Comparison of ENCODE assay signal across 17 mouse cellular contexts in the genomic region with DNA sequence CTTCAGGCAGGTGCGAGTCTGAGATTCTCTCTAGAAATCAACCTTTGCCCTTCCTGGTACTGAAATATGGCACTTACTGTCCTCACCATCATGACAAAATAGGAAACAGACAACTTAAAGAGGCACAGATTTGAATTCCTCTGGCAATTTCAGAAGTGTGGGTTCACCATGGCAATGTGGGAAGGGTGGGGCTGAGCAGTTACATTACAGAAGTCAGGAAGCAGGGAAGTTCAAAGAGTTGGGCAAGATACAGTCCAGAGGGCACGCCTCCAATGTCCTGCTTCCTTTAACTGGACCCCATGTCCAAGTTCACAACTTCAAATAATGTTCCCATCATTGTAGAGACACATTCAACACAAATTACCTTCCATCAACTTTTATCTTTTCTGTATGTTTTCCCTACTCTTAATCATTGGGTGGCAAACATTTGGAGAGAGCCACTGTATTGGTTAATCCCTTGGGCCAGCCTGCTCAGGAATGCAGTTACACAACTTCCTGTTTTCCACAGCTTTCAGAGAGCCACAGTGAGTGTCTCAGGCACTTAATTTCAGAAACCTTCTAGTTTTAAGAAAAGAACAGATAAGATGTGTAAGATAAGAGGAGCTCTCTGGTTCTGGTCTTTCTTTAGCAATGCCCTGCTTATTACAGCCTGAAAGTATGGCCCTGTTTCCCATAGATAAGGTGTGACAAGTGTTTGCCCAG. TPM values are rescaled to one million over a fixed set of nuclear protein-coding genes. Genes with fewer than 3 reads are reported as not detected.
DNase-seq lines count a peak whose midpoint lies in the region; ATAC-seq and TF ChIP-seq lines count a peak whose summit lies in the region.
"Had no signal": no experiment of that assay in that cellular context is flagged by ENCODE, and none has a peak within 500 bp of the region (broad histone marks: within the 10 kb centered on the region; RNA-seq: fewer than 3 reads in every experiment).

No protein-coding gene starts in this region.

- H3K27me3 ChIP-seq in lung, embryonic 16.5 days (ENCODE audit: control insufficient read depth, insufficient read depth, low read depth, low read length), result no peaks in the 10 kb centered on the region
- H3K27me3 ChIP-seq in lung, postnatal 0 days (replicated peaks; ENCODE audit: insufficient read depth, low read length), result no peaks in the 10 kb centered on the region
- H3K27me3 ChIP-seq in hindbrain, embryonic 11.5 days (ENCODE audit: control insufficient read depth, insufficient read depth, low read length), result no peaks in the 10 kb centered on the region
- H3K27me3 ChIP-seq: embryonic facial prominence, embryonic 15.5 days; liver, embryonic 13.5 days had no signal

- no peaks in the 10 kb centered on the region for H3K9me3 ChIP-seq in lung, embryonic 16.5 days (ENCODE audit: control insufficient read depth, low read length)
- no peaks in the 10 kb centered on the region for H3K9me3 ChIP-seq in lung, postnatal 0 days (ENCODE audit: low read length)
- H3K9me3 ChIP-seq in hindbrain, embryonic 11.5 days (ENCODE audit: control insufficient read depth, low read length), result no peaks in the 10 kb centered on the region
- H3K9me3 ChIP-seq: embryonic facial prominence, embryonic 15.5 days; hindbrain, embryonic 10.5 days; liver, embryonic 13.5 days had no signal

- H3K27ac ChIP-seq in lung, embryonic 16.5 days (ENCODE audit: low read length), result peak overlapping the region; percentile 9; the same call in 1 of the 2 replicates
- peak overlapping the region; percentile 33 for H3K27ac ChIP-seq in lung, postnatal 0 days (ENCODE audit: low read length)
- no peak overlapping the region for H3K27ac ChIP-seq in hindbrain, embryonic 11.5 days (ENCODE audit: low read depth, low read length)
- H3K27ac ChIP-seq: embryonic facial prominence, embryonic 15.5 days; hindbrain, embryonic 10.5 days; liver, embryonic 13.5 days had no signal

- TF ChIP-seq EP300 in lung, postnatal 0 days (IDR thresholded peaks at IDR 0.05), result no peak; the same call in 1 of the 2 replicates

- intact Hi-C loops in left cerebral cortex, postnatal 4 days (cut with DNase I), result no loop called here

- H3K4me1 ChIP-seq in lung, embryonic 16.5 days (replicated peaks; ENCODE audit: control insufficient read depth, insufficient read depth, low read length), result peaks cover 8% of the 10 kb centered on the region
- peaks cover 7% of the 10 kb centered on the region; the same call in 1 of the 2 replicates for H3K4me1 ChIP-seq in lung, postnatal 0 days (ENCODE audit: insufficient read depth, low read depth, low read length)
- H3K4me1 ChIP-seq in hindbrain, embryonic 11.5 days (replicated peaks; ENCODE audit: control insufficient read depth, insufficient read depth, low read length), result no peaks in the 10 kb centered on the region
- H3K4me1 ChIP-seq: embryonic facial prominence, embryonic 15.5 days; hindbrain, embryonic 10.5 days; liver, embryonic 13.5 days had no signal

- WGBS in lung, embryonic 16.5 days, result 57% methylated on average over 2 of the region's 2 CpGs
- WGBS in lung, postnatal 0 days, result 49% methylated on average over 2 of the region's 2 CpGs
- 88% methylated on average over 2 of the region's 2 CpGs for WGBS in hindbrain, embryonic 11.5 days

- ATAC-seq in lung, embryonic 16.5 days (ENCODE audit: low read depth), result peak; percentile 65; the same call in 1 of the 2 replicates
- peak; percentile 83 for ATAC-seq in lung, postnatal 0 days
- ATAC-seq in hindbrain, embryonic 11.5 days (ENCODE audit: low FRiP score), result no peak
- ATAC-seq: inflammation-experienced regulatory T-cells, adult 6 months; midbrain, embryonic 16.5 days had no signal

- DNase-seq in lung, postnatal 10 days, result no peak
- DNase-seq in adipocyte (ENCODE audit: low spot score), result peak; percentile 57
- peak; percentile 60 for DNase-seq in lung, postnatal 0 days (ENCODE audit: low spot score)
- DNase-seq in layer of hippocampus, adult 11-12 months (ENCODE audit: low spot score), result no peak
- DNase-seq in left cerebral cortex, postnatal 4 days, result no peak
- DNase-seq in hindbrain, embryonic 11.5 days (ENCODE audit: low spot score), result no peak
- DNase-seq: adrenal gland, postnatal 36 days; cerebellum, adult 9-10 months; embryo, embryonic 11 days; gastrocnemius, postnatal 36 days; liver, embryonic 13.5 days; spleen, adult 18-20 months had no signal

- no peak overlapping the region for H3K4me3 ChIP-seq in lung, embryonic 16.5 days (ENCODE audit: low read length)
- no peak overlapping the region for H3K4me3 ChIP-seq in lung, postnatal 0 days (ENCODE audit: low read depth, low read length)
- H3K4me3 ChIP-seq in hindbrain, embryonic 11.5 days (ENCODE audit: low read depth, low read length), result no peak overlapping the region
- H3K4me3 ChIP-seq: embryonic facial prominence, embryonic 15.5 days; hindbrain, embryonic 10.5 days; liver, embryonic 13.5 days had no signal

- TF ChIP-seq CTCF in lung, postnatal 0 days (IDR thresholded peaks at IDR 0.05), result no peak

- no peaks in the 10 kb centered on the region for H3K36me3 ChIP-seq in lung, embryonic 16.5 days (ENCODE audit: control insufficient read depth, insufficient read depth, low read length)
- no peaks in the 10 kb centered on the region for H3K36me3 ChIP-seq in lung, postnatal 0 days (ENCODE audit: insufficient read depth, low read length)
- no peaks in the 10 kb centered on the region for H3K36me3 ChIP-seq in hindbrain, embryonic 11.5 days (ENCODE audit: control insufficient read depth, insufficient read depth, low read length)
- H3K36me3 ChIP-seq: embryonic facial prominence, embryonic 15.5 days; hindbrain, embryonic 10.5 days; liver, embryonic 13.5 days had no signal

- H3K9ac ChIP-seq in lung, embryonic 16.5 days (ENCODE audit: low read length), result no peak overlapping the region
- H3K9ac ChIP-seq in lung, postnatal 0 days (replicated peaks; ENCODE audit: low read depth), result no peak overlapping the region
- no peak overlapping the region for H3K9ac ChIP-seq in hindbrain, embryonic 11.5 days (ENCODE audit: low read depth, low read length)
- H3K9ac ChIP-seq: embryonic facial prominence, embryonic 15.5 days; liver, embryonic 13.5 days had no signal

- H3K4me2 ChIP-seq in lung, embryonic 16.5 days (ENCODE audit: low read depth, low read length), result no peak overlapping the region
- H3K4me2 ChIP-seq in lung, postnatal 0 days (replicated peaks; ENCODE audit: low read depth, low read length), result no peak overlapping the region
- H3K4me2 ChIP-seq in hindbrain, embryonic 11.5 days (replicated peaks; ENCODE audit: low read depth, low read length), result no peak overlapping the region
- H3K4me2 ChIP-seq: embryonic facial prominence, embryonic 15.5 days; liver, embryonic 13.5 days had no signal

RNA-seq across cellular contexts. Expression of a gene that starts 7.0 kb away (rescaled TPM):
- 653 and 737 TPM in 2 replicates for polyA plus RNA-seq in lung, embryonic 16.5 days (2015; fragmentation: Nextera tagmentation; extraction: Ambion mirVana)
- 265 and 293 TPM in 2 replicates for polyA plus RNA-seq in lung, postnatal 0 days (2015; fragmentation: Nextera tagmentation; extraction: Ambion mirVana)
- total RNA-seq in left cerebral cortex, postnatal 4 days (2021), result 10 to 100 TPM in 1 of 2 experiments, 1 to 10 TPM in 1; 9.3 to 10.5 TPM
- 36.8 and 41.7 TPM in 2 replicates for polyA plus RNA-seq in hindbrain, embryonic 11.5 days (2014; fragmentation: Nextera tagmentation; extraction: Ambion mirVana)

RNA-seq across cellular contexts. Expression of a gene that starts 28.0 kb away (rescaled TPM):
- 14.2 and 18.1 TPM in 2 replicates for polyA plus RNA-seq in lung, embryonic 16.5 days (2015; fragmentation: Nextera tagmentation; extraction: Ambion mirVana)
- polyA plus RNA-seq in lung, postnatal 0 days (2015; fragmentation: Nextera tagmentation; extraction: Ambion mirVana), result 56.1 and 57.9 TPM in 2 replicates
- 1 to 10 TPM in 1 of 2 experiments, not detected in 1; 1.2 TPM for total RNA-seq in left cerebral cortex, postnatal 4 days (2021)
- polyA plus RNA-seq in hindbrain, embryonic 11.5 days (2014; fragmentation: Nextera tagmentation; extraction: Ambion mirVana), result 0.49 and 1.2 TPM in 2 replicates

Comparison
In these comparisons a context has a peak if more than half of its experiments do, and no peak if none do; other contexts are left out.
1. DNase-seq: peak in adipocyte (single experiment) and lung, postnatal 0 days (single experiment); none in lung, postnatal 10 days (single experiment), layer of hippocampus, adult 11-12 months (single experiment), left cerebral cortex, postnatal 4 days (single experiment) and hindbrain, embryonic 11.5 days (single experiment).